Mouse (Mus musculus): ENCODE data around the gene Caln1.

DNA sequence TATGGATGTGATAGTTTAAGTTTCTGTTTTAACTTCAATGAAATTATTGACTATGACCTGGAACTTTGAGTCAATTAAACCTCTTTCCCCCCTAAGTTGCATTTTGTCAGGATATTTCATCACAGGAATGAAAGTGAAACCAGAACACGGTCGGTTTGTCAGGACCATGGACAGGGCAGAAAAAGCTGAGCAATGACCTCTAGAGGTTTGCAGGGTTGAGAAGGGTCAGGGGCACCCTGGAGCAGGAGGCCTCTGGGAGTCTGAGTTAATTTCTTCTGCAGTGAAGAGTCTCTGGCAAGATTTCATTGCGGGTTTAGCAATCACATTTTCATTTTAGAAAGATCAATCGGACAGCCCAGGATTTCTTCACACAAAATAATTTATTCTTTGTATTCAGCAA is 184.7 kb downstream of the Caln1 start:
- TF ChIP-seq CTCF (IDR thresholded peaks at IDR 0.05; ENCODE audit: insufficient read depth, low read depth, low read length): no peak
- TF ChIP-seq POLR2A (IDR thresholded peaks at IDR 0.05; ENCODE audit: insufficient read depth, low read depth, low read length): no peak

All from olfactory bulb, adult 2 months (tissue).